Mouse (Mus musculus) bone marrow, adult 2 months (tissue): ENCODE results near the gene Fabp7. TPM values are rescaled to one million over a fixed set of nuclear protein-coding genes. Genes with fewer than 3 reads are reported as not detected.

Source experiments
- H3K27ac ChIP-seq: fragments of 200-500 bp; 2 replicates; pipeline ENCODE4 v1.5.1; 2012; ENCODE audit warnings: low read depth, mild to moderate bottlenecking, control low read depth, inconsistent platforms, low read length; ENCODE audit not compliant: control insufficient read depth, poor library complexity, insufficient read depth
- H3K4me1 ChIP-seq: fragments of 200-500 bp; 2 replicates; pipeline ENCODE4 v1.6.1; 2011; ENCODE audit warnings: low read length; ENCODE audit not compliant: control insufficient read depth, insufficient read depth
- H3K4me3 ChIP-seq: fragments of 200-500 bp; replicated peaks from 2 replicates; pipeline ENCODE3; 2011; ENCODE audit warnings: mild to moderate bottlenecking, low read depth, low read length, control low read depth; ENCODE audit not compliant: control insufficient read depth
- CTCF ChIP-seq: fragments of 200-500 bp; IDR thresholded peaks from 2 replicates; pipeline ENCODE4 v1.5.1; 2011; ENCODE audit warnings: low read length, control low read depth; ENCODE audit not compliant: control insufficient read depth, insufficient read depth
- POLR2A ChIP-seq: fragments of 200-500 bp; IDR thresholded peaks from 2 replicates; pipeline ENCODE4 v1.6.1; 2011; ENCODE audit warnings: low read depth, mild to moderate bottlenecking, control low read depth, low read length, borderline replicate concordance; ENCODE audit not compliant: control insufficient read depth
- WGBS: fragments of 180-500 bp; shearing (Covaris S2); methylation state at CpG from one replicate; pipeline ENCODE4 v1.1.7; 2018; 5-methylcytosine and 5-hydroxymethylcytosine counted together
- polyA plus RNA-seq: library from polyadenylated mRNA; stranded (reverse); fragments of >200 nt; gene quantifications from 2 replicates; pipeline ENCODE4 v1.2.4, GENCODE M21; 2011; ENCODE audit warnings: low replicate concordance; ENCODE audit not compliant: missing spikeins, insufficient read depth, insufficient read length

Fabp7 gene
- polyA plus RNA-seq, 1 experiment: 1.8 TPM

DNA sequence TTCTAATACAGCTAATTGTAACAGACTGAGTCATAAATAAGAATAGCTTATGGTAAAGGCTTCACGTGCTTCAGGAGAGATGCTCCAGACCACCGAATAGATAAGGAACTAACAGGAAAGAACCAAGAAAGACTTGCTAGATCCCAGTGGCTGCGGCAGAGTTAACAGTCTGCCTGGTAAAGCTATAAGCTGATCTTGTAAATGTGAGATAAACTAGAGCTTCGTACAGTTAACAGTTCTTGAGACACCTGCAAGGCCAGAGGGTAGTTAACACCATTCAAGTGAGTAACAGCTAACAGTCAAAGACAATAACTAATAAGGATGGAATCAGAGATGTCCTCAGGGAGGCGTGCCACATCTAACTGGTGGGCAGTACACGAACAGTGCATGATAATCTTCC is 31.2 kb downstream of the Fabp7 start:
- H3K4me3 ChIP-seq: no peak overlapping the region
- TF ChIP-seq POLR2A: no peak
- TF ChIP-seq CTCF: no peak
- 63% methylated on average over 6 of the region's 6 CpGs for WGBS
- H3K4me1 ChIP-seq: no peaks in the 10 kb centered on the region; the same call in 1 of the 2 replicates
- no peak overlapping the region for H3K27ac ChIP-seq

DNA sequence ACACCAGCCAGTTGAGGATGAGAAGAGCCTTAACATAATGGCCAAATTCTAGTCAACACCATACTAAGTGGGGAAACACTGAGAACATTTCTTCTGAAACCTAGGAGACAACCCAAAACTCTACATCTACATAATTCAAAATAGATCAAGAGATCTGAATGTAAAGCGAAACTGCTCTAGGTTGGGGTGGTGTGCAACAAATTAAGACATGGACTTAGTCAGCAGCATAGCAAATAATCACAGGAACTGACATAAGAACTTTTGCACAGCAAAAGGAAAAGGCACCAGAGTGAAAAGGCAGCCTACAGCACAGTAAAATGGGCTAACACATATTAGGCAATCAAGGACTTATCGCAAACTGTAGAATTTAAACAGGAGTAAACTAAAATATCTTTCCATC is 34.5 kb downstream of the Fabp7 start:
- no peak overlapping the region for H3K27ac ChIP-seq
- 83% methylated on average over 2 of the region's 2 CpGs for WGBS
- no peak for TF ChIP-seq CTCF
- no peak for TF ChIP-seq POLR2A
- no peaks in the 10 kb centered on the region; the same call in 1 of the 2 replicates for H3K4me1 ChIP-seq
- H3K4me3 ChIP-seq: no peak overlapping the region

DNA sequence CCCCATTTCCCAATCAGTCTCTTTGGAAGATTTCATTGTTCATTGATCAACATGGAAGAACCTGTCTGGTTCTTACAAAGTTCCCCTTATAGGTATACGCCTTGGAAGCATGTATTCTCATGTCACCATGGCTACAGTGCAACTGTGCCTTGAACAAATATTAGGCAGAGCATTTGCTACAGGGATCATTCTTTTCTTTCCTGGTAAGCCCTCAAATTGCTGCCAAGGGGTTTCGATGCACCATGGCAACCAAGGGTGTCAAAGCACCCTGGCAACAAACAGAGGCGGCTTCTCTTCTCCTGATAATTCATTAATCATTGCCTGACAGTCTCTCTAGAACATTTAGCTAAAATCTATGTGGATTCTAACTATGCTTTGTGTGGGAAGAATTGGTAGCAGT is 37.8 kb downstream of the Fabp7 start:
- no peak overlapping the region for H3K4me3 ChIP-seq

DNA sequence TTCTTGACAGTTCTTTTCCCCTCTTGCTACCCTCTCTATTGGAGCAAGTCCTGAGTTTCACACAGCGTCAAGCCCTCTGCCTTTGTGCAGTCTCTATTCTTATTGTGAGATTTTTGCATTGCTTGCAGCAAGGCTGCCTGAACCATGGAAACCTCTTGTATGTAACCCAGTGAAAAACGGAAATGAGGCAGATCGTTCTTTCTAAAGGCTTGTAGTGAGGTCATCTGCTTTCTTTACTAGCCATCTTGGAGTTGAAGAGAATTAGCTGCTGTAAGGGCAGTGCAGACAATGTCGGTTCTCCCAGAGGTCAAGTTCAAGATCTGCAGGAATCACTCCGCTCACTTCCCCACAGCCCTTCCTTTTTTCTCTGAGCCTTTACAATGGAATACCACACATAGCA is 44.0 kb downstream of the Fabp7 start:
- WGBS: 74% methylated on average over 5 of the region's 5 CpGs
- TF ChIP-seq POLR2A: no peak
- TF ChIP-seq CTCF: no peak
- H3K4me3 ChIP-seq: no peak overlapping the region
- no peaks in the 10 kb centered on the region; the same call in 1 of the 2 replicates for H3K4me1 ChIP-seq
- H3K27ac ChIP-seq: no peak overlapping the region

More for the DNA sequence above, 37.8 kb downstream of the Fabp7 start:
- Histone ChIP-seq H3K27ac (no peak overlapping the region), H3K4me1 (no peaks in the 10 kb centered on the region; the same call in 1 of the 2 replicates)
- TF ChIP-seq CTCF: no peak
- TF ChIP-seq POLR2A: no peak
- 76% methylated on average over 3 of the region's 3 CpGs for WGBS

DNA sequence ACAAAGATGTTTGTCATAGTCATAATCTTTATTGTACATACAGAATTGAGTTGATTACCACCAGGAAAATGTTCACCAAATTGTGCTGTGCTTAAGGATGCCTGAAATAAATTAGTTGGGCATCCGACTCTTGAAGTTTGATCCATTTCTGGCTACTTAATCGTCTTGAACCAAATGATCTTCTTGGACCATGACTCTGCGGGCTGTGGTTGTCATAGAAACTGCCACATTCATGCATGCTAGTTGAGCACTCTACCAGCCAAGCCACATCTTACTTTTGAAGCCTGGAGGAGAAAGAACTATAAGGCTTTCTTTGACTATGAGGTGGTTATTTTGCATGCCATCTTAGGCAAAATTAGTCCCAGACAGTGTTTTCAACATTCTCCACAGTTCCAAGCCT is 44.9 kb downstream of the Fabp7 start:
- TF ChIP-seq CTCF (no peak), POLR2A (no peak)
- 88% methylated on average over 3 of the region's 3 CpGs for WGBS

DNA sequence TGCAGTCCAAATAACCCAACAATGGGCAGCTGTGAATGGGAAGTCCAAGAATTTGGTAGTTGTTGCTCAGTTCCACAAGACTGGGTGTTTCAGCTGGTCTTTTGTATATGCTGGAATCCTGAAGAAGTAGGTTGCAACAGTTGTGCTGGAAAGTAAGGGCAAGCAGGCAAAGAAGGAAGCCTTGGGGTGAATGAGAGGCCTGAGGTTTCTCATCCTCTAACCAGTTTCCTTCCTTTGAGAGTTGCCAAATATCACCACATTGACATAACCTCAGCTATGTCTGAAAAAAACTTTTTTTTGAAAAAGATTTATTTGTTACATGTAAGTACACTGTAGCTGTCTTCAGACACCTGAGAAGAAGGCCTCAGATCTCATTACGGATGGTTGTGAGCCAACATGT is 50.4 kb downstream of the Fabp7 start:
- TF ChIP-seq POLR2A: no peak
- TF ChIP-seq CTCF: no peak
- 52% methylated on average over 1 of the region's 1 CpGs for WGBS
- Histone ChIP-seq H3K4me1 (no peaks in the 10 kb centered on the region; the same call in 1 of the 2 replicates), H3K27ac (no peak overlapping the region), H3K4me3 (no peak overlapping the region)

More for the DNA sequence above, 44.9 kb downstream of the Fabp7 start:
- Histone ChIP-seq H3K27ac (no peak overlapping the region), H3K4me1 (no peaks in the 10 kb centered on the region; the same call in 1 of the 2 replicates), H3K4me3 (no peak overlapping the region)

DNA sequence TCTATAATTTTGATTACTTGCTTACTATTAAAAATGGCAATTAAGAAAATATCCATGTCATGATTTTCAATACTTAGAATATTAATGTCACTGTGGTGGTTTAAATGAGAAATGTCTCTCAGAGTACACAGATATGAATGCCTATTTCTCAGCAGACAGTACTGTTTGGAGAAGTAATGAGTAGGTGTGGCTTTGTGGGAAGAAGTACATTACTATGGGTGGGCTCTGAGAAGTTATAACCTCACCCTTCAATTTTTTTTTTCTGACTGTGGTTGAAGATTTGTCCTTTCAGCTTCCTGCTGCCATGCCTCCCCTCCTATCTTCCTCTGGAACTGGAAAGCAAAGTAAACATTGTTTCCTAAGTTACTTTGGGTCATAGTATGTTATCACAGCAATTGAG is 51.3 kb downstream of the Fabp7 start:
- Histone ChIP-seq H3K4me1 (no peaks in the 10 kb centered on the region; the same call in 1 of the 2 replicates), H3K27ac (no peak overlapping the region), H3K4me3 (no peak overlapping the region)
- TF ChIP-seq CTCF (no peak), POLR2A (no peak)

Other genes with a start within 250 kb of the Fabp7 start
- gene Pkib, start 152.9 kb upstream of the Fabp7 start, polyA plus RNA-seq: 3.4 and 8.7 TPM in 2 replicates
- 9.1 and 13.2 TPM in 2 replicates for gene Smpdl3a, start 9.5 kb downstream of the Fabp7 start, polyA plus RNA-seq